Mouse (Mus musculus) limb, embryonic 11.5 days (tissue): ENCODE data around the gene Gorasp1. TPM values are rescaled to one million over a fixed set of nuclear protein-coding genes. Genes with fewer than 3 reads are reported as not detected.

Experiments used
- ATAC-seq: fragments of 200-750 bp; cut with Nextera tagmentation; 2 replicates; pipeline ENCODE4 v1.8.0; 2017; ENCODE audit warnings: low read depth; ENCODE audit not compliant: insufficient number of reproducible peaks, low FRiP score, low TSS enrichment
- DNase-seq: peaks from one replicate; pipeline ENCODE4 v3.0.0-alpha.2; 2015; ENCODE audit warnings: low spot score
- H3K27ac ChIP-seq: fragments of 300-500 bp; sonication (generic); replicated peaks from 2 replicates; pipeline ENCODE4 v1.5.1; 2014; ENCODE audit warnings: low read depth, mild to moderate bottlenecking, low read length
- H3K27me3 ChIP-seq: fragments of 300-500 bp; sonication (generic); 2 replicates; pipeline ENCODE4 v1.6.1; 2014; ENCODE audit warnings: mild to moderate bottlenecking, low read length, mixed read lengths; ENCODE audit not compliant: control insufficient read depth, insufficient read depth
- H3K36me3 ChIP-seq: fragments of 300-500 bp; sonication (generic); 2 replicates; pipeline ENCODE4 v1.6.1; 2014; ENCODE audit warnings: mild to moderate bottlenecking, low read length, moderate library complexity, mixed read lengths; ENCODE audit not compliant: control insufficient read depth, insufficient read depth
- H3K4me1 ChIP-seq: fragments of 300-500 bp; sonication (generic); 2 replicates; pipeline ENCODE4 v1.6.1; 2014; ENCODE audit warnings: low read length, mixed read lengths; ENCODE audit not compliant: control insufficient read depth, insufficient read depth
- H3K4me2 ChIP-seq: fragments of 300-500 bp; sonication (generic); 2 replicates; pipeline ENCODE4 v1.6.1; 2014; ENCODE audit warnings: low read depth, mild to moderate bottlenecking, moderate library complexity; ENCODE audit not compliant: severe bottlenecking
- H3K4me3 ChIP-seq: fragments of 300-500 bp; sonication (generic); 2 replicates; pipeline ENCODE4 v1.5.1; 2014; ENCODE audit warnings: low read depth, low read length
- H3K9ac ChIP-seq: fragments of 300-500 bp; sonication (generic); 2 replicates; pipeline ENCODE4 v1.6.1; 2014; ENCODE audit warnings: mild to moderate bottlenecking, low read length
- H3K9me3 ChIP-seq: fragments of 300-500 bp; sonication (generic); 2 replicates; pipeline ENCODE4 v1.6.1; 2016; ENCODE audit warnings: low read length; ENCODE audit not compliant: control insufficient read depth
- WGBS: fragments of 180-500 bp; shearing (Covaris S2); extraction: QIAGEN DNeasy Blood & Tissue Kit; methylation state at CpG from one replicate; pipeline ENCODE4 v1.1.7; 2014; 5-methylcytosine and 5-hydroxymethylcytosine counted together
- polyA plus RNA-seq: library from polyadenylated mRNA; unstranded; fragments of >200 nt; fragmentation: Nextera tagmentation; extraction: Ambion mirVana; gene quantifications from 2 replicates; pipeline ENCODE4 v1.2.1, GENCODE M21; 2014

The Gorasp1 gene
- polyA plus RNA-seq, 1 experiment from 2014 or later, result 23.3 TPM

DNA sequence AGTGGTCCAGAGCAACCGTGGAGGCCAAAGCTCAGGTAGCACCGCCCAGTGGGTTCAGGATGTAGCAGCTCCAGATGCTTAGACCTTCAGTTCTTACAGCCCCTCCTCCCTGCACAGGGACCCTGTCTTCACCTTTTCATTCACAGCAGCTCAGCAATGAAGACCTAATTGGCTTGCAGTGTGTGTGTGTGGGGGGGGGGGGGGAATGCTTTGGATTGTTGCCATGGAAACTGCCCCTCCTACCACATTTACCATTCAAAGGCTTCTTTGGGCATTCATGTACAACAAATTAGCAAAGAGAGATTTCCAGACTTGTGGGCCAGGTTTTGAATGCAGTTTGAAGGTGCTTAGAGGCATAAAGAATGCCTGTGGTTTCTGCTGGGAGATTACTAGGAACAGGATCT, 48.5 kb downstream of the Gorasp1 start:
- Histone ChIP-seq H3K27ac (no peak overlapping the region), H3K27me3 (no peaks in the 10 kb centered on the region), H3K9me3 (no peaks in the 10 kb centered on the region), H3K4me1 (0 out of 2 replicates have a peak, but pooled peaks cover 3% of the 10 kb centered on the region), H3K4me2 (no peak overlapping the region), H3K36me3 (no peaks in the 10 kb centered on the region), H3K4me3 (no peak overlapping the region), H3K9ac (no peak overlapping the region)
- ATAC-seq (no peak), DNase-seq (peak; percentile 32)
- WGBS, result 38% methylated on average over 2 of the region's 2 CpGs

GRCm38 (mm10) chr9:119887144-119887901, 50.0 kb downstream of the Gorasp1 start:
- ATAC-seq (no peak), DNase-seq (no peak)
- Histone ChIP-seq H3K36me3 (no peaks in the 10 kb centered on the region), H3K9me3 (no peaks in the 10 kb centered on the region), H3K9ac (no peak overlapping the region), H3K27ac (no peak overlapping the region), H3K4me1 (0 out of 2 replicates have a peak, but pooled peaks cover 3% of the 10 kb centered on the region), H3K4me3 (no peak overlapping the region), H3K27me3 (no peaks in the 10 kb centered on the region), H3K4me2 (no peak overlapping the region)
- 77% methylated on average over 4 of the region's 4 CpGs for WGBS

Other genes starting within 250 kb of the Gorasp1 start
- gene Scn10a, start 218.2 kb downstream of the Gorasp1 start, polyA plus RNA-seq, result 0.03 TPM in 1 of 2 replicates, not detected in the other
- gene Scn11a, start 112.1 kb downstream of the Gorasp1 start, polyA plus RNA-seq, result 0.87 and 1.0 TPM in 2 replicates
- 59.6 and 64.7 TPM in 2 replicates for gene Wdr48, start 42.7 kb downstream of the Gorasp1 start, polyA plus RNA-seq
- 0.35 and 0.68 TPM in 2 replicates for gene Ttc21a, start within 50 bp of the Gorasp1 start, polyA plus RNA-seq
- gene Csrnp1, start 47.1 kb upstream of the Gorasp1 start, polyA plus RNA-seq, result 1.5 and 1.6 TPM in 2 replicates
- not detected in 2 replicates for gene Xirp1, start 86.0 kb upstream of the Gorasp1 start, polyA plus RNA-seq
- 2.5 and 3.0 TPM in 2 replicates for gene Cx3cr1, start 132.3 kb upstream of the Gorasp1 start, polyA plus RNA-seq
- gene Ccr8, start 154.5 kb upstream of the Gorasp1 start, polyA plus RNA-seq, result not detected in 2 replicates
- gene Slc25a38, start 172.8 kb upstream of the Gorasp1 start, polyA plus RNA-seq, result 38.7 and 40.1 TPM in 2 replicates
- gene Rpsa, start 190.1 kb upstream of the Gorasp1 start, polyA plus RNA-seq, result 1,600 and 1,665 TPM in 2 replicates
- gene Mobp, start 212.1 kb upstream of the Gorasp1 start, polyA plus RNA-seq, result not detected in 2 replicates